Mouse (Mus musculus) lung, embryonic 16.5 days (tissue): ENCODE data around the gene Wnt10a. TPM values are rescaled to one million over a fixed set of nuclear protein-coding genes. Genes with fewer than 3 reads are reported as not detected.
"Not testable (repeated sequence)": the region's sequence is repeated elsewhere in the genome, so short reads cannot be mapped to it uniquely, and the experiment has no call there.

Source experiments
- ATAC-seq: fragments of 200-750 bp; cut with Nextera tagmentation; 2 replicates; pipeline ENCODE4 v1.8.0; 2017; ENCODE audit warnings: low read depth, mild to moderate bottlenecking, moderate library complexity
- H3K27ac ChIP-seq: fragments of 300-500 bp; sonication (generic); 2 replicates; pipeline ENCODE4 v1.5.1; 2014; ENCODE audit warnings: mild to moderate bottlenecking, control low read depth, low read length
- H3K27me3 ChIP-seq: fragments of 300-500 bp; sonication (generic); 2 replicates; pipeline ENCODE4 v1.6.1; 2014; ENCODE audit warnings: low read depth, low read length, mixed read lengths; ENCODE audit not compliant: control insufficient read depth, insufficient read depth
- H3K36me3 ChIP-seq: fragments of 300-500 bp; sonication (generic); 2 replicates; pipeline ENCODE4 v1.6.1; 2014; ENCODE audit warnings: low read length; ENCODE audit not compliant: control insufficient read depth, insufficient read depth
- H3K4me1 ChIP-seq: fragments of 300-500 bp; sonication (generic); replicated peaks from 2 replicates; pipeline ENCODE4 v1.6.1; 2014; ENCODE audit warnings: low read length, mixed read lengths; ENCODE audit not compliant: control insufficient read depth, insufficient read depth
- H3K4me2 ChIP-seq: fragments of 300-500 bp; sonication (generic); 2 replicates; pipeline ENCODE4 v1.6.1; 2014; ENCODE audit warnings: low read depth, low read length, control low read depth
- H3K4me3 ChIP-seq: fragments of 300-500 bp; sonication (generic); 2 replicates; pipeline ENCODE4 v1.5.1; 2014; ENCODE audit warnings: mild to moderate bottlenecking, low read length, control low read depth
- H3K9ac ChIP-seq: fragments of 300-500 bp; sonication (generic); 2 replicates; pipeline ENCODE4 v1.6.1; 2014; ENCODE audit warnings: low read length, control low read depth
- H3K9me3 ChIP-seq: fragments of 300-500 bp; sonication (generic); 2 replicates; pipeline ENCODE4 v1.6.1; 2016; ENCODE audit warnings: low read length; ENCODE audit not compliant: control insufficient read depth
- WGBS: fragments of 180-500 bp; shearing (Covaris S2); extraction: QIAGEN DNeasy Blood & Tissue Kit; methylation state at CpG from one replicate; pipeline ENCODE4 v1.1.7; 2014; 5-methylcytosine and 5-hydroxymethylcytosine counted together
- polyA plus RNA-seq: library from polyadenylated mRNA; unstranded; fragments of >200 nt; fragmentation: Nextera tagmentation; extraction: Ambion mirVana; gene quantifications from 2 replicates; pipeline ENCODE4 v1.2.1, GENCODE M21; 2015

Wnt10a gene
- polyA plus RNA-seq, 1 experiment from 2014 or later: 0.10 TPM

- Histone ChIP-seq H3K9me3 (no peaks in the 10 kb centered on the region), H3K4me3 (peak overlapping the region; percentile 27), H3K36me3 (no peaks in the 10 kb centered on the region), H3K9ac (no peak overlapping the region; the same call in 1 of the 2 replicates), H3K27me3 (peaks cover 78% of the 10 kb centered on the region), H3K4me1 (peaks cover 36% of the 10 kb centered on the region), H3K4me2 (peak overlapping the region; percentile 41), H3K27ac (no peak overlapping the region)
- ATAC-seq: peak; percentile 23; the same call in 1 of the 2 replicates
- WGBS: under 1% methylated on average over 34 of the region's 38 CpGs
These were observed 15.3 kb downstream of the Wnt10a start for GRCm38 (mm10) chr1:74806360-74807311.

DNA sequence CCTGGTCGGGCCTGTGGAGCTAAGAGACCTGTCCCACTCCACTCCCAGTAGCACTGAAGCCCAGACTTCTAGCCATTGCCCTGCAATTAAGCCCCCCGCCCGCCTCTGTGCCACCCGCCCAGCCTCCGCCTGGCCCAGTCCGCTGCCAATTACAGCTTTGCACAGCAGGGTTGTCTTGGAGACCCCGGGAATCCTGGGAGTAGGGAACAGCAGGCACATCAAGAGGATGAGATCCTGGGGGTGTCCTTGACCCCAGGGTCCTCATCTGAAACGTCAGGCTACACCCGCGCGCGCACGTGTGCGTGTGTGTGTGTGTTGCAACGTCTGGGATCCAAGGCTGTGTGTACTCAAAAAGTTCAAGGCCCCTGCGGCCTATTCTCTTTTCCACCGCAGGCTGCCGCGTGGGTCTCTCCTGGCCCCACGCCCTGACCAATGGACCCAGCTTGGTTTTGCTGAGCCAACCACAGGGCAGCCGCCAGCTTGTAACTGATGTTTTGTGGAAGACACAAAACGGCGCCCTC is 16.3 kb downstream of the Wnt10a start:
- no peak overlapping the region for H3K4me3 ChIP-seq
- peak overlapping the region; percentile 52 for H3K4me2 ChIP-seq
- peaks cover 68% of the 10 kb centered on the region for H3K27me3 ChIP-seq
- no peak overlapping the region for H3K27ac ChIP-seq
- H3K9ac ChIP-seq: no peak overlapping the region
- WGBS: 7% methylated on average over 23 of the region's 23 CpGs
- no peak; the same call in 1 of the 2 replicates for ATAC-seq
- no peaks in the 10 kb centered on the region for H3K9me3 ChIP-seq
- no peaks in the 10 kb centered on the region for H3K36me3 ChIP-seq
- peaks cover 36% of the 10 kb centered on the region for H3K4me1 ChIP-seq

- H3K36me3 ChIP-seq: no peaks in the 10 kb centered on the region
- H3K9ac ChIP-seq: 0 out of 2 replicates have a peak overlapping the region, but pooled peaks have one; percentile 31
- H3K4me2 ChIP-seq: peak overlapping the region; percentile 52
- H3K27ac ChIP-seq: no peak overlapping the region
- H3K4me1 ChIP-seq: peaks cover 32% of the 10 kb centered on the region
- peak overlapping the region; percentile 29 for H3K4me3 ChIP-seq
- ATAC-seq: peak; percentile 90
- no peaks in the 10 kb centered on the region for H3K9me3 ChIP-seq
- 1% methylated on average over 16 of the region's 16 CpGs for WGBS
- peaks cover 64% of the 10 kb centered on the region for H3K27me3 ChIP-seq
These were observed 16.8 kb downstream of the Wnt10a start for GRCm38 (mm10) chr1:74808078-74808477.

- Histone ChIP-seq H3K4me1 (peaks cover 25% of the 10 kb centered on the region), H3K4me3 (no peak overlapping the region), H3K27ac (no peak overlapping the region), H3K9me3 (no peaks in the 10 kb centered on the region), H3K27me3 (peaks cover 54% of the 10 kb centered on the region), H3K4me2 (no peak overlapping the region), H3K36me3 (no peaks in the 10 kb centered on the region), H3K9ac (no peak overlapping the region)
- ATAC-seq: no peak
- 52% methylated on average over 10 of the region's 10 CpGs for WGBS
These were observed 17.7 kb downstream of the Wnt10a start for GRCm38 (mm10) chr1:74809007-74809406.

DNA sequence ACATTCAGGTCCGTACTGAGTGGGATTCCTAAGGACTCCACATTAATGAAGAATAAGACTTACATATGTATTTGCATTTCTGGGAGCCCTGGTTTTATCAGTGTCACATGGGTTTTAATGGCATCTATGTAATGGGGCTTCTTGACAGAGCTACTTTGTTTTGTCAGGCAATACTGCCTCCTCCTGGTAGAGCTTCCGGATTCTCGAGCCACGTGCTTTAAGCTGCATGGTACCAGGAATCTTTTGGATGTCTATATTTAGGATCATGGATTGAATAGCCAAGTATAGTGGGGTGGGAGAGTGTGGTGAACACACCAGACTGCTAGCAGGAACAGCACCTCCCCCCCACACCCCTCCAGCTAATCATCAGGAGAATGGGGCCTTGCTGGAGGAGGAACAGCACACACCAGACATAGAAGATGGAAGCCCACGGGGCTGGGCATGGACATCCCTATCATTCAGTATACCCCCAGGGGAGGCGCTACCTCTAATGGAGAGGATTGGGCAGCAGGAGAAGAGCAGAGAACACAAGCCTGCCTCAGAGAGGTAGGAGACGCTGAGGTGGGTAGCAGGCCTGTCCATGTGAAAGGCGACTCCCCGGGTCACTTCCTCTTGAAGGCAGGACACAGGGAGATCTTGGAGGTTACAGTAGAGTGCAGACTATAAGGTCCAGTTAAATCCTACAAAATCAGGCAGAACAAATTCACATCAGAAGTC is 23.8 kb downstream of the Wnt10a start:
- Histone ChIP-seq H3K9me3 (no peaks in the 10 kb centered on the region), H3K4me1 (peaks cover 7% of the 10 kb centered on the region), H3K27ac (no peak overlapping the region), H3K4me2 (no peak overlapping the region), H3K9ac (no peak overlapping the region), H3K4me3 (no peak overlapping the region), H3K36me3 (no peaks in the 10 kb centered on the region), H3K27me3 (0 out of 2 replicates have a peak, but pooled peaks cover under 1% of the 10 kb centered on the region)
- 72% methylated on average over 9 of the region's 9 CpGs for whole genome bisulfite sequencing
- no peak for ATAC-seq

- ATAC-seq, H3K36me3 ChIP-seq, H3K9ac ChIP-seq, H3K4me1 ChIP-seq, H3K27me3 ChIP-seq, H3K4me3 ChIP-seq, H3K4me2 ChIP-seq, H3K9me3 ChIP-seq, H3K27ac ChIP-seq: not testable (repeated sequence)
- 82% methylated on average over 6 of the region's 6 CpGs for WGBS
These were observed 24.6 kb downstream of the Wnt10a start for GRCm38 (mm10) chr1:74815965-74816364.

DNA sequence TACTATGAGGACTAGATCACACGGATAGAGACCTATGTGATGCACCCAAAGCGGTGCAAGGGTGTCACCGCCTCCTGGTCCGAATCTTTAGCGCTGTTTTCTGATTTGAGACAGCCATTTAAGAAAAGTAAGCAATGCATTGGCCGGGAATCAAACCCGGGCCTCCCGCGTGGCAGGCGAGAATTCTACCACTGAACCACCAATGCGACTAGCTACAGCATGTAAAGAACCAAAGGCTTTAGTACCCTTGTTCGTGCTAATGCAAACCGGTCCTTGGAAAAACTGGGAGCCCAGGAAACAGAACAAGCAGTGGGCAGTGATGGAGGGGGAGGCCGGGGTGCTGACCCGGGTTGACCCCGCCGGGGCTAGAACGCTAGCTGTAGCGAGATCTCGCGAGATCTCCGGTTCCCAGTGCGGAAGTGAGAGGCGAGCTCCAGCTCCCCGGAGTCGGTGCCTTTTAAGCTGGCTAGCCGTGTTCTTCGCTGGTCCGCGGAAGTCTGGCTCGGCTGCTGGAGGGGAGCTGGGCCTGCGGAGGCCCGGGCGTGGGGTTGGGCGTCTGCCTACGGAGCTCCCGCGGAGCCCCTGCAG is 25.4 kb downstream of the Wnt10a start:
- peak; percentile 93 for ATAC-seq
- 4% methylated on average over 38 of the region's 38 CpGs for WGBS
- no peaks in the 10 kb centered on the region for H3K9me3 ChIP-seq

GRCm38 (mm10) chr1:74817219-74817618 is 25.9 kb downstream of the Wnt10a start:
- 14% methylated on average over 14 of the region's 14 CpGs for WGBS
- ATAC-seq: peak; percentile 8

More for the DNA sequence above, 25.4 kb downstream of the Wnt10a start:
- Histone ChIP-seq H3K9ac (peak overlapping the region; percentile 93), H3K4me3 (peak overlapping the region; percentile 84), H3K27me3 (no peaks in the 10 kb centered on the region), H3K27ac (peak overlapping the region; percentile 90), H3K36me3 (no peaks in the 10 kb centered on the region), H3K4me1 (peaks cover 7% of the 10 kb centered on the region), H3K4me2 (peak overlapping the region; percentile 75)

More at GRCm38 (mm10) chr1:74817219-74817618, 25.9 kb downstream of the Wnt10a start:
- H3K9me3 ChIP-seq: no peaks in the 10 kb centered on the region
- H3K4me2 ChIP-seq: peak overlapping the region; percentile 75
- no peaks in the 10 kb centered on the region for H3K27me3 ChIP-seq
- H3K36me3 ChIP-seq: no peaks in the 10 kb centered on the region
- H3K9ac ChIP-seq: peak overlapping the region; percentile 93
- peaks cover 7% of the 10 kb centered on the region for H3K4me1 ChIP-seq
- H3K4me3 ChIP-seq: peak overlapping the region; percentile 84
- H3K27ac ChIP-seq: peak overlapping the region; percentile 90
